Mouse (Mus musculus): ENCODE data around the gene Bend5.

Bend5 gene

GRCm38 (mm10) chr4:111493750-111494404 is 79.1 kb downstream of the Bend5 start:
- DNase-seq = peak; percentile 45

- DNase-seq = peak; percentile 74
Measured at GRCm38 (mm10) chr4:111495949-111496348, 81.1 kb downstream of the Bend5 start.

GRCm38 (mm10) chr4:111498751-111499150 is 83.9 kb downstream of the Bend5 start:
- DNase-seq = no peak

- DNase-seq = no peak
Measured at GRCm38 (mm10) chr4:111501441-111501840, 86.6 kb downstream of the Bend5 start.

GRCm38 (mm10) chr4:111502965-111503727 is 88.3 kb downstream of the Bend5 start:
- no peak for DNase-seq

- no peak for DNase-seq
Measured at GRCm38 (mm10) chr4:111504952-111505351, 90.1 kb downstream of the Bend5 start.

Data from thymus, postnatal 4 days (tissue).